Mouse (Mus musculus) heart, embryonic 11.5 days (tissue): ENCODE measurements around the gene Tmem223. TPM values are rescaled to one million over a fixed set of nuclear protein-coding genes. Genes with fewer than 3 reads are reported as not detected.

Source experiments
- ATAC-seq: fragments of 200-750 bp; cut with Nextera tagmentation; replicated peaks from 2 replicates; pipeline ENCODE4 v1.8.0; 2017; ENCODE audit warnings: moderate library complexity; ENCODE audit not compliant: insufficient number of reproducible peaks, low FRiP score, low TSS enrichment
- H3K27ac ChIP-seq: fragments of 300-500 bp; sonication (generic); 2 replicates; pipeline ENCODE4 v1.5.1; 2014; ENCODE audit warnings: mild to moderate bottlenecking, low read depth, low read length
- H3K27me3 ChIP-seq: fragments of 300-500 bp; sonication (generic); 2 replicates; pipeline ENCODE4 v1.6.1; 2014; ENCODE audit warnings: mild to moderate bottlenecking, low read length, mixed read lengths; ENCODE audit not compliant: control insufficient read depth, insufficient read depth
- H3K36me3 ChIP-seq: fragments of 300-500 bp; sonication (generic); 2 replicates; pipeline ENCODE4 v1.6.1; 2014; ENCODE audit warnings: mild to moderate bottlenecking, low read length, moderate library complexity, mixed read lengths; ENCODE audit not compliant: control insufficient read depth, insufficient read depth
- H3K4me1 ChIP-seq: fragments of 300-500 bp; sonication (generic); 2 replicates; pipeline ENCODE4 v1.6.1; 2014; ENCODE audit warnings: low read length; ENCODE audit not compliant: control insufficient read depth, insufficient read depth
- H3K4me2 ChIP-seq: fragments of 300-500 bp; sonication (generic); 2 replicates; pipeline ENCODE4 v1.6.1; 2014; ENCODE audit warnings: mild to moderate bottlenecking, moderate library complexity
- H3K4me3 ChIP-seq: fragments of 300-500 bp; sonication (generic); 2 replicates; pipeline ENCODE4 v1.5.1; 2014; ENCODE audit warnings: low read depth, low read length
- H3K9ac ChIP-seq: fragments of 300-500 bp; sonication (generic); 2 replicates; pipeline ENCODE4 v1.6.1; 2014; ENCODE audit warnings: mild to moderate bottlenecking, low read depth, low read length, moderate library complexity
- H3K9me3 ChIP-seq: fragments of 300-500 bp; sonication (generic); replicated peaks from 2 replicates; pipeline ENCODE4 v1.6.1; 2016; ENCODE audit warnings: low read length; ENCODE audit not compliant: control insufficient read depth
- WGBS: fragments of 180-500 bp; shearing (Covaris S2); extraction: QIAGEN DNeasy Blood & Tissue Kit; methylation state at CpG from one replicate; pipeline ENCODE4 v1.1.7; 2014; ENCODE audit not compliant: insufficient replicate concordance; 5-methylcytosine and 5-hydroxymethylcytosine counted together
- polyA plus RNA-seq: library from polyadenylated mRNA; unstranded; fragments of >200 nt; fragmentation: Nextera tagmentation; extraction: Ambion mirVana; gene quantifications from 2 replicates; pipeline ENCODE4 v1.2.1, GENCODE M21; 2014

The Tmem223 gene
- polyA plus RNA-seq, 1 experiment from 2014 or later: 150 TPM

GRCm38 (mm10) chr19:8786008-8786781 lies 15.4 kb downstream of the Tmem223 start, which contains the start of gene Taf6l:
Gene Taf6l (minus strand): TSS chr19:8786417.
- WGBS: under 1% methylated on average over 32 of the region's 32 CpGs
- peak; percentile 98 for ATAC-seq
- peak within 1 kb of the TSS; percentile 78 for H3K9ac ChIP-seq
- H3K4me1 ChIP-seq: no peaks in the 10 kb centered on the region
- peaks cover 7% of the 10 kb centered on the region for H3K36me3 ChIP-seq
- H3K27ac ChIP-seq: peak within 1 kb of the TSS; percentile 77; the same call in 1 of the 2 replicates
- H3K4me2 ChIP-seq: peak within 1 kb of the TSS; percentile 68
- H3K27me3 ChIP-seq: no peaks in the 10 kb centered on the region
- H3K9me3 ChIP-seq: no peaks in the 10 kb centered on the region
- H3K4me3 ChIP-seq: peak within 1 kb of the TSS; percentile 71

GRCm38 (mm10) chr19:8788521-8788920 lies 17.7 kb downstream of the Tmem223 start:
- H3K27ac ChIP-seq: no peak overlapping the region
- no peaks in the 10 kb centered on the region for H3K9me3 ChIP-seq
- H3K9ac ChIP-seq: no peak overlapping the region
- 26% methylated on average over 3 of the region's 3 CpGs for WGBS
- H3K36me3 ChIP-seq: peaks cover 13% of the 10 kb centered on the region
- H3K4me3 ChIP-seq: no peak overlapping the region
- no peaks in the 10 kb centered on the region for H3K4me1 ChIP-seq
- H3K27me3 ChIP-seq: no peaks in the 10 kb centered on the region
- no peak for ATAC-seq
- no peak overlapping the region for H3K4me2 ChIP-seq

- H3K36me3 ChIP-seq: peaks cover 19% of the 10 kb centered on the region
- H3K4me1 ChIP-seq: no peaks in the 10 kb centered on the region
- H3K27ac ChIP-seq: no peak overlapping the region
- no peaks in the 10 kb centered on the region for H3K27me3 ChIP-seq
- no peak overlapping the region for H3K4me2 ChIP-seq
- WGBS: 62% methylated on average over 1 of the region's 1 CpGs
- H3K9ac ChIP-seq: no peak overlapping the region
- H3K9me3 ChIP-seq: no peaks in the 10 kb centered on the region
- ATAC-seq: no peak
- no peak overlapping the region for H3K4me3 ChIP-seq
Measured at GRCm38 (mm10) chr19:8789171-8789570, 18.4 kb downstream of the Tmem223 start.

- Histone ChIP-seq H3K4me1 (no peaks in the 10 kb centered on the region), H3K9me3 (no peaks in the 10 kb centered on the region), H3K27me3 (no peaks in the 10 kb centered on the region), H3K36me3 (peaks cover 26% of the 10 kb centered on the region), H3K4me3 (no peak overlapping the region), H3K27ac (no peak overlapping the region), H3K4me2 (no peak overlapping the region), H3K9ac (no peak overlapping the region)
- 70% methylated on average over 7 of the region's 7 CpGs for WGBS
- ATAC-seq: no peak
Measured at GRCm38 (mm10) chr19:8790171-8790570, 19.4 kb downstream of the Tmem223 start.

GRCm38 (mm10) chr19:8798264-8798946 lies 27.6 kb downstream of the Tmem223 start, which contains the start of gene Polr2g:
Gene Polr2g (minus strand): TSS chr19:8798577.
- Histone ChIP-seq H3K36me3 (peaks cover 17% of the 10 kb centered on the region), H3K4me3 (peak within 1 kb of the TSS; percentile 91), H3K27ac (peak within 1 kb of the TSS; percentile 70), H3K4me2 (peak within 1 kb of the TSS; percentile 77), H3K4me1 (peaks cover 7% of the 10 kb centered on the region; the same call in 1 of the 2 replicates), H3K9ac (peak within 1 kb of the TSS; percentile 94), H3K9me3 (no peaks in the 10 kb centered on the region), H3K27me3 (no peaks in the 10 kb centered on the region)
- peak; percentile 82 for ATAC-seq
- WGBS: 2% methylated on average over 25 of the region's 25 CpGs

- no peaks in the 10 kb centered on the region for H3K9me3 ChIP-seq
- peaks cover 12% of the 10 kb centered on the region for H3K36me3 ChIP-seq
- H3K4me3 ChIP-seq: peak overlapping the region; percentile 91
- H3K4me2 ChIP-seq: peak overlapping the region; percentile 77
- no peak for ATAC-seq
- H3K4me1 ChIP-seq: peaks cover 7% of the 10 kb centered on the region; the same call in 1 of the 2 replicates
- H3K27ac ChIP-seq: no peak overlapping the region
- H3K27me3 ChIP-seq: no peaks in the 10 kb centered on the region
- peak overlapping the region; percentile 94; the same call in 1 of the 2 replicates for H3K9ac ChIP-seq
Measured at GRCm38 (mm10) chr19:8798947-8799315, 28.1 kb downstream of the Tmem223 start.

GRCm38 (mm10) chr19:8802130-8802821 lies 31.5 kb downstream of the Tmem223 start, which contains the start of gene Zbtb3:
Gene Zbtb3 (plus strand): TSS chr19:8802555.
- peak within 1 kb of the TSS; percentile 69 for H3K9ac ChIP-seq
- H3K27ac ChIP-seq: peak within 1 kb of the TSS; percentile 82
- ATAC-seq: peak; percentile 94
- H3K4me3 ChIP-seq: peak within 1 kb of the TSS; percentile 63
- H3K27me3 ChIP-seq: no peaks in the 10 kb centered on the region
- peak within 1 kb of the TSS; percentile 88 for H3K4me2 ChIP-seq
- H3K36me3 ChIP-seq: peaks cover 4% of the 10 kb centered on the region
- H3K9me3 ChIP-seq: no peaks in the 10 kb centered on the region
- peaks cover 7% of the 10 kb centered on the region; the same call in 1 of the 2 replicates for H3K4me1 ChIP-seq
- WGBS: under 1% methylated on average over 30 of the region's 30 CpGs

GRCm38 (mm10) chr19:8803204-8803780 lies 32.5 kb downstream of the Tmem223 start:
- peak overlapping the region; percentile 63 for H3K4me3 ChIP-seq
- no peaks in the 10 kb centered on the region for H3K27me3 ChIP-seq
- ATAC-seq: no peak
- H3K9ac ChIP-seq: no peak overlapping the region
- H3K27ac ChIP-seq: 0 out of 2 replicates have a peak overlapping the region, but pooled peaks have one; percentile 82
- H3K9me3 ChIP-seq: no peaks in the 10 kb centered on the region
- H3K4me2 ChIP-seq: peak overlapping the region; percentile 88
- peaks cover 3% of the 10 kb centered on the region; the same call in 1 of the 2 replicates for H3K4me1 ChIP-seq
- WGBS: 91% methylated on average over 9 of the region's 9 CpGs
- H3K36me3 ChIP-seq: peaks cover 4% of the 10 kb centered on the region
